Mouse (Mus musculus) kidney, postnatal 4 days (tissue): ENCODE data around the gene Aaas.
A peak's percentile ranks its signal among the peaks of the same experiment; 100 is the strongest.

ENCODE experiments used
- DNase-seq, 2 experiments: peaks; one replicate each; pipeline ENCODE4 v3.0.0; 2021; ENCODE audit warnings: mixed read lengths in 2 of 2

Gene Aaas

GRCm38 (mm10) chr15:102296368-102297006 is 54.1 kb downstream of the Aaas start:
- DNase-seq: no peak

- DNase-seq: peak; percentile 97
Measured at GRCm38 (mm10) chr15:102295633-102296367, 54.8 kb downstream of the Aaas start, which contains the start of gene Espl1. Espl1 (plus strand) TSS chr15:102296266.
